Mouse (Mus musculus): Measurements from ENCODE around the gene Etv4. TPM values are rescaled to one million over a fixed set of nuclear protein-coding genes. Genes with fewer than 3 reads are reported as not detected.

Gene Etv4
- polyA plus RNA-seq, 1 experiment from 2014 or later: 0.15 TPM

GRCm38 (mm10) chr11:101772449-101772848 lies 12.7 kb downstream of the Etv4 start:
- H3K4me1 ChIP-seq (ENCODE audit: control insufficient read depth, low read depth, low read length): no peaks in the 10 kb centered on the region
- ATAC-seq (ENCODE audit: low read depth): peak; percentile 81
- peak overlapping the region; percentile 32 for H3K4me3 ChIP-seq (ENCODE audit: low read depth, low read length)
- 4% methylated on average over 16 of the region's 16 CpGs for WGBS (ENCODE audit: insufficient replicate concordance)
- H3K4me2 ChIP-seq (ENCODE audit: low read depth, low read length): peak overlapping the region; percentile 31
- H3K9ac ChIP-seq (ENCODE audit: low read depth, low read length): no peak overlapping the region
- peaks cover 11% of the 10 kb centered on the region for H3K27me3 ChIP-seq (ENCODE audit: control insufficient read depth, insufficient read depth, low read depth, low read length)
- H3K9me3 ChIP-seq (replicated peaks; ENCODE audit: control insufficient read depth, low read length): no peaks in the 10 kb centered on the region
- H3K36me3 ChIP-seq (ENCODE audit: control insufficient read depth, insufficient read depth): peaks cover 12% of the 10 kb centered on the region
- no peak overlapping the region for H3K27ac ChIP-seq (ENCODE audit: low read length)

- Histone ChIP-seq H3K9me3 (replicated peaks; ENCODE audit: control insufficient read depth, low read length) (no peaks in the 10 kb centered on the region), H3K36me3 (ENCODE audit: control insufficient read depth, insufficient read depth) (peaks cover 15% of the 10 kb centered on the region), H3K27ac (ENCODE audit: low read length) (no peak overlapping the region), H3K9ac (ENCODE audit: low read depth, low read length) (no peak overlapping the region), H3K4me1 (ENCODE audit: control insufficient read depth, low read depth, low read length) (no peaks in the 10 kb centered on the region), H3K4me2 (ENCODE audit: low read depth, low read length) (peak overlapping the region; percentile 31), H3K4me3 (ENCODE audit: low read depth, low read length) (0 out of 2 replicates have a peak overlapping the region, but pooled peaks have one; percentile 32), H3K27me3 (ENCODE audit: control insufficient read depth, insufficient read depth, low read depth, low read length) (peaks cover 11% of the 10 kb centered on the region)
- ATAC-seq (ENCODE audit: low read depth): 0 out of 2 replicates have a peak, but pooled peaks have one; percentile 13
- 17% methylated on average over 5 of the region's 5 CpGs for WGBS (ENCODE audit: insufficient replicate concordance)
Measured at GRCm38 (mm10) chr11:101772027-101772426, 13.1 kb downstream of the Etv4 start.

GRCm38 (mm10) chr11:101770266-101770665 lies 14.9 kb downstream of the Etv4 start:
- Histone ChIP-seq H3K4me3 (ENCODE audit: low read depth, low read length) (no peak overlapping the region), H3K36me3 (ENCODE audit: control insufficient read depth, insufficient read depth) (peaks cover 28% of the 10 kb centered on the region), H3K9me3 (replicated peaks; ENCODE audit: control insufficient read depth, low read length) (no peaks in the 10 kb centered on the region), H3K4me2 (ENCODE audit: low read depth, low read length) (no peak overlapping the region), H3K4me1 (ENCODE audit: control insufficient read depth, low read depth, low read length) (no peaks in the 10 kb centered on the region), H3K9ac (ENCODE audit: low read depth, low read length) (no peak overlapping the region), H3K27ac (ENCODE audit: low read length) (no peak overlapping the region), H3K27me3 (ENCODE audit: control insufficient read depth, insufficient read depth, low read depth, low read length) (peaks cover 11% of the 10 kb centered on the region)
- 83% methylated on average over 12 of the region's 12 CpGs for WGBS (ENCODE audit: insufficient replicate concordance)
- no peak for ATAC-seq (ENCODE audit: low read depth)

- Histone ChIP-seq H3K4me1 (ENCODE audit: control insufficient read depth, low read depth, low read length) (no peaks in the 10 kb centered on the region), H3K4me3 (ENCODE audit: low read depth, low read length) (no peak overlapping the region), H3K27me3 (ENCODE audit: control insufficient read depth, insufficient read depth, low read depth, low read length) (peaks cover 11% of the 10 kb centered on the region), H3K9me3 (replicated peaks; ENCODE audit: control insufficient read depth, low read length) (no peaks in the 10 kb centered on the region), H3K9ac (ENCODE audit: low read depth, low read length) (no peak overlapping the region), H3K27ac (ENCODE audit: low read length) (no peak overlapping the region), H3K36me3 (ENCODE audit: control insufficient read depth, insufficient read depth) (peaks cover 42% of the 10 kb centered on the region), H3K4me2 (ENCODE audit: low read depth, low read length) (no peak overlapping the region)
- ATAC-seq (ENCODE audit: low read depth): no peak
- WGBS (ENCODE audit: insufficient replicate concordance): 79% methylated on average over 6 of the region's 6 CpGs
Measured at GRCm38 (mm10) chr11:101768721-101769120, 16.4 kb downstream of the Etv4 start.

- WGBS (ENCODE audit: insufficient replicate concordance): 79% methylated on average over 5 of the region's 5 CpGs
- Histone ChIP-seq H3K36me3 (ENCODE audit: control insufficient read depth, insufficient read depth) (peaks cover 43% of the 10 kb centered on the region), H3K4me3 (ENCODE audit: low read depth, low read length) (no peak overlapping the region)
Measured at GRCm38 (mm10) chr11:101767326-101767725, 17.8 kb downstream of the Etv4 start.

GRCm38 (mm10) chr11:101764546-101764945 lies 20.6 kb downstream of the Etv4 start:
- Histone ChIP-seq H3K36me3 (ENCODE audit: control insufficient read depth, insufficient read depth) (peaks cover 54% of the 10 kb centered on the region), H3K4me1 (ENCODE audit: control insufficient read depth, low read depth, low read length) (no peaks in the 10 kb centered on the region; the same call in 1 of the 2 replicates), H3K27ac (ENCODE audit: low read length) (no peak overlapping the region), H3K9ac (ENCODE audit: low read depth, low read length) (no peak overlapping the region), H3K27me3 (ENCODE audit: control insufficient read depth, insufficient read depth, low read depth, low read length) (no peaks in the 10 kb centered on the region), H3K9me3 (replicated peaks; ENCODE audit: control insufficient read depth, low read length) (no peaks in the 10 kb centered on the region), H3K4me3 (ENCODE audit: low read depth, low read length) (no peak overlapping the region), H3K4me2 (ENCODE audit: low read depth, low read length) (no peak overlapping the region)
- 84% methylated on average over 8 of the region's 8 CpGs for WGBS (ENCODE audit: insufficient replicate concordance)
- ATAC-seq (ENCODE audit: low read depth): no peak

More at GRCm38 (mm10) chr11:101767326-101767725, 17.8 kb downstream of the Etv4 start:
- ATAC-seq (ENCODE audit: low read depth): no peak
- Histone ChIP-seq H3K9me3 (replicated peaks; ENCODE audit: control insufficient read depth, low read length) (no peaks in the 10 kb centered on the region), H3K27me3 (ENCODE audit: control insufficient read depth, insufficient read depth, low read depth, low read length) (peaks cover 8% of the 10 kb centered on the region), H3K4me2 (ENCODE audit: low read depth, low read length) (no peak overlapping the region), H3K9ac (ENCODE audit: low read depth, low read length) (no peak overlapping the region), H3K4me1 (ENCODE audit: control insufficient read depth, low read depth, low read length) (no peaks in the 10 kb centered on the region), H3K27ac (ENCODE audit: low read length) (no peak overlapping the region)

GRCm38 (mm10) chr11:101763723-101764122 lies 21.4 kb downstream of the Etv4 start:
- Histone ChIP-seq H3K4me3 (ENCODE audit: low read depth, low read length) (no peak overlapping the region), H3K4me2 (ENCODE audit: low read depth, low read length) (no peak overlapping the region), H3K27ac (ENCODE audit: low read length) (no peak overlapping the region), H3K36me3 (ENCODE audit: control insufficient read depth, insufficient read depth) (peaks cover 55% of the 10 kb centered on the region), H3K4me1 (ENCODE audit: control insufficient read depth, low read depth, low read length) (no peaks in the 10 kb centered on the region; the same call in none of the 2 replicates), H3K9ac (ENCODE audit: low read depth, low read length) (no peak overlapping the region), H3K27me3 (ENCODE audit: control insufficient read depth, insufficient read depth, low read depth, low read length) (no peaks in the 10 kb centered on the region), H3K9me3 (replicated peaks; ENCODE audit: control insufficient read depth, low read length) (no peaks in the 10 kb centered on the region)
- ATAC-seq (ENCODE audit: low read depth): no peak
- WGBS (ENCODE audit: insufficient replicate concordance): 44% methylated on average over 7 of the region's 7 CpGs

- no peaks in the 10 kb centered on the region for H3K9me3 ChIP-seq (replicated peaks; ENCODE audit: control insufficient read depth, low read length)
- 74% methylated on average over 3 of the region's 3 CpGs for WGBS (ENCODE audit: insufficient replicate concordance)
- H3K36me3 ChIP-seq (ENCODE audit: control insufficient read depth, insufficient read depth): peaks cover 54% of the 10 kb centered on the region
- H3K27ac ChIP-seq (ENCODE audit: low read length): no peak overlapping the region
- no peak overlapping the region for H3K4me2 ChIP-seq (ENCODE audit: low read depth, low read length)
- no peaks in the 10 kb centered on the region for H3K27me3 ChIP-seq (ENCODE audit: control insufficient read depth, insufficient read depth, low read depth, low read length)
- ATAC-seq (ENCODE audit: low read depth): no peak
- H3K4me3 ChIP-seq (ENCODE audit: low read depth, low read length): no peak overlapping the region
- H3K9ac ChIP-seq (ENCODE audit: low read depth, low read length): no peak overlapping the region
- no peaks in the 10 kb centered on the region; the same call in none of the 2 replicates for H3K4me1 ChIP-seq (ENCODE audit: control insufficient read depth, low read depth, low read length)
Measured at GRCm38 (mm10) chr11:101759530-101759929, 25.6 kb downstream of the Etv4 start.

GRCm38 (mm10) chr11:101758431-101758830 lies 26.7 kb downstream of the Etv4 start:
- peaks cover 55% of the 10 kb centered on the region for H3K36me3 ChIP-seq (ENCODE audit: control insufficient read depth, insufficient read depth)
- H3K27ac ChIP-seq (ENCODE audit: low read length): no peak overlapping the region
- no peaks in the 10 kb centered on the region; the same call in none of the 2 replicates for H3K4me1 ChIP-seq (ENCODE audit: control insufficient read depth, low read depth, low read length)
- WGBS (ENCODE audit: insufficient replicate concordance): 79% methylated on average over 5 of the region's 5 CpGs
- no peak overlapping the region for H3K4me2 ChIP-seq (ENCODE audit: low read depth, low read length)
- no peaks in the 10 kb centered on the region for H3K27me3 ChIP-seq (ENCODE audit: control insufficient read depth, insufficient read depth, low read depth, low read length)
- ATAC-seq (ENCODE audit: low read depth): no peak
- no peak overlapping the region for H3K9ac ChIP-seq (ENCODE audit: low read depth, low read length)
- H3K9me3 ChIP-seq (replicated peaks; ENCODE audit: control insufficient read depth, low read length): no peaks in the 10 kb centered on the region
- H3K4me3 ChIP-seq (ENCODE audit: low read depth, low read length): no peak overlapping the region
